Mouse (Mus musculus) forebrain, embryonic 14.5 days (tissue): ENCODE results near the gene Eme1. TPM values are rescaled to one million over a fixed set of nuclear protein-coding genes. Genes with fewer than 3 reads are reported as not detected.

Source experiments
- ATAC-seq: fragments of 200-750 bp; cut with Nextera tagmentation; 2 replicates; pipeline ENCODE4 v1.8.0; 2017; ENCODE audit warnings: mild to moderate bottlenecking, moderate library complexity
- DNase-seq: peaks from one replicate; pipeline ENCODE4 v3.0.0-alpha.2; 2015; ENCODE audit warnings: low spot score
- H3K27ac ChIP-seq: fragments of 300-500 bp; sonication (generic); 2 replicates; pipeline ENCODE4 v1.5.1; 2014; ENCODE audit warnings: low read depth, mild to moderate bottlenecking, control low read depth, low read length, moderate library complexity
- H3K27me3 ChIP-seq: fragments of 300-500 bp; sonication (generic); replicated peaks from 2 replicates; pipeline ENCODE4 v1.6.1; 2014; ENCODE audit warnings: low read length, control low read depth, mixed read lengths; ENCODE audit not compliant: control insufficient read depth, insufficient read depth
- H3K36me3 ChIP-seq: fragments of 300-500 bp; sonication (generic); 2 replicates; pipeline ENCODE4 v1.6.1; 2014; ENCODE audit warnings: low read length, control low read depth; ENCODE audit not compliant: control insufficient read depth, insufficient read depth
- H3K4me1 ChIP-seq: fragments of 300-500 bp; sonication (generic); 2 replicates; pipeline ENCODE4 v1.6.1; 2014; ENCODE audit warnings: antibody characterized with exemption, low read length, control low read depth; ENCODE audit not compliant: control insufficient read depth, insufficient read depth
- H3K4me2 ChIP-seq: fragments of 300-500 bp; sonication (generic); 2 replicates; pipeline ENCODE4 v1.6.1; 2014; ENCODE audit warnings: mild to moderate bottlenecking, control low read depth, low read length
- H3K4me3 ChIP-seq: fragments of 300-500 bp; sonication (generic); 2 replicates; pipeline ENCODE4 v1.5.1; 2014; ENCODE audit warnings: low read depth, low read length, control low read depth
- H3K9ac ChIP-seq: fragments of 300-500 bp; sonication (generic); 2 replicates; pipeline ENCODE4 v1.6.1; 2014; ENCODE audit warnings: mild to moderate bottlenecking, low read length, control low read depth, moderate library complexity
- H3K9me3 ChIP-seq: fragments of 300-500 bp; sonication (generic); replicated peaks from 2 replicates; pipeline ENCODE4 v1.6.1; 2016; ENCODE audit warnings: low read length, control low read depth, mixed read lengths; ENCODE audit not compliant: control insufficient read depth
- WGBS: fragments of 180-500 bp; shearing (Covaris S2); extraction: QIAGEN DNeasy Blood & Tissue Kit; methylation state at CpG from one replicate; pipeline ENCODE4 v1.1.7; 2014; 5-methylcytosine and 5-hydroxymethylcytosine counted together
- polyA plus RNA-seq: library from polyadenylated mRNA; unstranded; fragments of >200 nt; fragmentation: Nextera tagmentation; extraction: Ambion mirVana; gene quantifications from 2 replicates; pipeline ENCODE4 v1.2.1, GENCODE M21; 2014

Eme1 gene
- polyA plus RNA-seq, 1 experiment from 2014 or later, result 13.6 TPM

DNA sequence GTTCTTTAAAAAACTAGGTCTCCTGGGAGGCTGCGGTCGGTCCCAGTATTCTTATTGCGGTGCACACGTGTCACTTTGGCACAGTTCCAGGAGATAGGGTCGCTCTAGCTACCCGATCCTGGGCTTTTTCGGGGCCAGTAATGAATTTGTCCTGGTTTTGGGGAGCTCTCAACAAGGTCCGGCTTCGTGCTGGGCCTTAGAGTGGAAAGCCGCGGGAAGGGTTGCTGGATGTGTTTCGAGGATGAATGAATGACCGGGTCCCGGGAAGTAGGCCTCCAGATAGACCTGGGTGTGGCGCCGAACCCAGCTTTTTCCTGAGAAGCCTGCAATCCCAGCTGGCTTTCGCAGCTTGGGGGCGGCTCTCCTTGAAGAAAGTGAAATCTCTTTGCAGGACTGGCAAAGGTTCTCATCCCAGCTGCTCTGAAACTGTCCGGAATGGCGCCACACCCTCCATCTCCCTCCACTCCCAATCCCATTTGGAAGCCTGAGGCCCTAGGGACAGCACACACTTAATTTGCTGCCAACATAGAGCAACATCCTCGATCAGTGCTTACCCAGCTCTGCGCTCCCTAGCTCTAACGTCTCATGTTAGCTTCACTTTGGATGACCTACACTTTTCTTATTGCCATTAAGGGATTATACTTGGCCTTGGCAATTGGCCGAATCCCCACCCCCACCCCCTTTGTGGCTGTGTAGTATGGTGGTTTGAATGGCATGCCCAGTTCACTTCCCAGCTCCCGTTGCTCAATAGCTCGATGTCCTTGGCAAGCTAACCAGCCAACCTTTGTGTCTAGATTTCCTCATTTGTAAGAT, 23.4 kb downstream of the Eme1 start:
- H3K27me3 ChIP-seq, result no peaks in the 10 kb centered on the region
- peaks cover 5% of the 10 kb centered on the region for H3K4me1 ChIP-seq
- 10% methylated on average over 26 of the region's 26 CpGs for WGBS
- H3K4me3 ChIP-seq, result peak overlapping the region; percentile 98
- H3K9ac ChIP-seq, result peak overlapping the region; percentile 88
- peak overlapping the region; percentile 55; the same call in 1 of the 2 replicates for H3K27ac ChIP-seq
- no peaks in the 10 kb centered on the region for H3K9me3 ChIP-seq
- DNase-seq (peak; percentile 60), ATAC-seq (peak; percentile 22)
- peak overlapping the region; percentile 86 for H3K4me2 ChIP-seq
- peaks cover 36% of the 10 kb centered on the region for H3K36me3 ChIP-seq

DNA sequence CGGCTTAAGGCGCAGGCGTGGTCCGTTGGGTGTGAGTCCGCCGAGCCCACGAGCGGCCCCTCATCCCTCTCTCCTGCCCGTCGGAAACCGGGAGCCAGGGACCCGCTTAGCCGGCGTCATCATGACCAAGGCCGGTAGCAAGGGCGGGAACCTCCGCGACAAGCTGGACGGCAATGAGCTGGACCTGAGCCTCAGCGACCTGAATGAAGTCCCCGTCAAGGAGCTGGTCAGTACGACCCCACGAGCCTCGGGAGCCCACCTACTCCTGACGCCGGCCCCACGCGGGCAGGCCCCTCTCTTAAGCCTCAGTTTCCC, 23.9 kb downstream of the Eme1 start:
- no peak for DNase-seq

DNA sequence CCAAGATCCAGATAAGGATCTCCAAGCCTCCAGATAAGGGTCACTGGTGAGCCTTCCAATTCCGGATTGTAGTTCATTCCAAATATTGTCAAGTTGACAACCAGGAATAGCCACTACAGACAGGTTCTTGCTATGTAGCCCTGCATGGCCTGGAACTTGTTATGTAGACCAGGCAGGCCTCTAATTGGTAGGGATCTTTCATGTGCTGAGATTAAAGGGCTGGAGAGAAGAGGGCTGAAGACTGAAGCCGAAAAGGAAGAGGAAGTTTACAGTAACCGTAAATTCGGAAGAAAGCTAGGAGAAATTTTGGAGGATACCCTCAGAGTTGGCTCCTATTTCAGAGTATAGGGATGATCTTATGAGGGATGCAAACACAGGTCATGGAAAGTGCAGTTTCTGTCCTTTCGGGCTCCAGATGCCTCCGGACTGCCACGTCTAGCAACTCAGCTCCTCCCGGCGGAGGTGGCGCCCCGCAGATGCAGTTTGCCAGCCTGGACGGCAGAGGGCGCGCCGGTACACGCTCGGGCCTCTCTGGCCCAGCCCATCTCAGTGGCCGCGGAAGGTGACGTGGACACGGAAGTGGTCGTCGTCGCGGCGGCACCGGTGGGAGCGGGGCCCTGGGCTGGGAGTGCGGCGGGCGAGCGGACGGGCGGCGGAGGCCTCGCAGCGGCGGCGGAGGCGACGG, 24.4 kb downstream of the Eme1 start, which contains the start of gene Lrrc59:
Gene Lrrc59, plus strand, starts transcription at position 569 of the 685 bp plus-strand sequence.
- 7% methylated on average over 40 of the region's 41 CpGs for WGBS
- H3K4me3 ChIP-seq, result peak within 1 kb of the TSS; percentile 98
- H3K9ac ChIP-seq, result peak within 1 kb of the TSS; percentile 88
- H3K36me3 ChIP-seq, result peaks cover 25% of the 10 kb centered on the region
- peak within 1 kb of the TSS; percentile 55 for H3K27ac ChIP-seq
- no peaks in the 10 kb centered on the region for H3K9me3 ChIP-seq
- ATAC-seq, result peak; percentile 98
- H3K4me2 ChIP-seq, result peak within 1 kb of the TSS; percentile 86
- H3K4me1 ChIP-seq, result peaks cover 5% of the 10 kb centered on the region
- DNase-seq, result peak; percentile 91
- no peaks in the 10 kb centered on the region for H3K27me3 ChIP-seq

More for the DNA sequence above, 23.9 kb downstream of the Eme1 start:
- H3K9ac ChIP-seq, result peak overlapping the region; percentile 88
- H3K36me3 ChIP-seq, result peaks cover 30% of the 10 kb centered on the region
- WGBS, result under 1% methylated on average over 28 of the region's 28 CpGs
- H3K4me3 ChIP-seq, result peak overlapping the region; percentile 98
- no peaks in the 10 kb centered on the region for H3K27me3 ChIP-seq
- peaks cover 5% of the 10 kb centered on the region for H3K4me1 ChIP-seq
- peak; percentile 43; the same call in 1 of the 2 replicates for ATAC-seq
- H3K4me2 ChIP-seq, result peak overlapping the region; percentile 86
- peak overlapping the region; percentile 55 for H3K27ac ChIP-seq
- no peaks in the 10 kb centered on the region for H3K9me3 ChIP-seq

DNA sequence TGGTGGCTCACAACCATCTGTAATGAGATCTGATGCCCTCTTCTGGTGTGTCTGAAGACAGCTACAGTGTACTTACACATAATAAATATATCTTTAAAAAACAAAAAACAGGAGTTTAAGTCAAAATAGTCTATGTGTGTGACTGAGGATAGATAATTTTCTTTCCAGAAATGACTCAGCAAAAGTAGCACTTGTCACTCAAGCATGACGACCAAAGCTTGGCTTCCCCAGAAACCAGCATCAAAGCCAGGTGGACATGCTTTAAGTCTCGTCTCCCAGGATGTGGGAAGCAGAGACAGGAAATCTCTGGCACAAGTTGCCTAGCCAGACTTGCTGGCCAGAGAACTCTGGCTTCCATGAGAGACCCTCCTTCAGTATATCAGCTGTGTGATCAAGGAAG, 31.6 kb downstream of the Eme1 start:
- Histone ChIP-seq H3K4me3 (no peak overlapping the region), H3K27ac (no peak overlapping the region), H3K4me2 (no peak overlapping the region), H3K9me3 (no peaks in the 10 kb centered on the region), H3K27me3 (no peaks in the 10 kb centered on the region), H3K36me3 (no peaks in the 10 kb centered on the region), H3K9ac (no peak overlapping the region), H3K4me1 (no peaks in the 10 kb centered on the region)
- 85% methylated on average over 2 of the region's 2 CpGs for WGBS
- DNase-seq, result no peak
- no peak for ATAC-seq

DNA sequence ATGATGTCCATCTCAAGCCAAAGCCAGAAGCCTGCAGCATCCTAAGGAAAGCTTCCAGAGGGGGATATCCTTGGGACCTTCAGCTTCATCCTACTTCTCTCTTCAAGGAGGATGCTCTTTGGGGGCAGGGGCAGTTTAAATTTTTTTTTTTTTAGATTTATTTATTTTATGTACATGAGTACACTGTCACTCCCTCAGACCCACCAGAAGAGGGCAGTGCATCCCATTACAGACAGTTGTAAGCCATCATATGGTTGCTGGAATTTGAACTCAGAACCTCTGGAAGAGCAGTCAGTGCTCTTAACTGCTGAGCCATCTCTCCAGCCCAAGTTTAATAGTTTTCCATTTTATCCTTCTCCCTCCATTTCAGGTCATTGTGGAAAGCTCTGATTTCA, 32.3 kb downstream of the Eme1 start:
- Histone ChIP-seq H3K4me3 (no peak overlapping the region), H3K4me1 (no peaks in the 10 kb centered on the region), H3K4me2 (no peak overlapping the region), H3K36me3 (no peaks in the 10 kb centered on the region), H3K27ac (no peak overlapping the region), H3K27me3 (no peaks in the 10 kb centered on the region), H3K9me3 (no peaks in the 10 kb centered on the region), H3K9ac (no peak overlapping the region)
- ATAC-seq (no peak), DNase-seq (no peak)

DNA sequence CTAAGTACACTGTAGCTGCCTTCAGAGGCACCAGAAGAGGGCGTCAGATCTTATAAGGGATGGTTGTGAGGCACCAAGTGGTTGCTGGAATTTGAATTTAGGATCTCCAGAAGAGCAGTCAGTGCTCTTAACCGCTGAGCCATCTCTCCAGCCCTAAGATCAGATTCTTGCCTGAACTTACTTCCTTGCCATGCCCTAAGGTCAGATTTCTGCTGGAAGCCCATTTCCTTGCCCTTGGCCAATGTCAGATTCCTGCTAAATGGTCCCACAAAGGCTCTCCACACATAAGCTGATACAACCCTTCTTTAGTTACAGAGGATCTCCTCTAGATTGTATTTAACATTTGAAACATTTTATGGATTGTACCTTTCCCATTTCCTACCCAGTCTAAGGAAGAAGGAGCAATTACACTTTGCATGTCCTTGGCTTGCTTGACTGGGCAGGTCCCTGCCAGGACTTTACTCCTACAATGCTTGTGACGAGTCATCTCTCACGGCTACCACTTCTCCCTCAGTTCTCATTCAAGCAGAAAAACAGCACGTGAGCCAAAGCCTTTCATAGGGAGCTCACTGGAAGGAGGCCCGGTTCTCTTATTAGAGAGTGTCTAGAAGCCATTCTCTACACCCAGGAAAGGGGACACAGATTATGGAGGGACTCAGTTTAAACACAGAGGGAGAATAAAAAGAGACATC, 32.9 kb downstream of the Eme1 start:
- Histone ChIP-seq H3K4me1 (no peaks in the 10 kb centered on the region), H3K27me3 (no peaks in the 10 kb centered on the region), H3K27ac (no peak overlapping the region), H3K4me2 (no peak overlapping the region), H3K9me3 (no peaks in the 10 kb centered on the region), H3K4me3 (no peak overlapping the region), H3K36me3 (no peaks in the 10 kb centered on the region), H3K9ac (no peak overlapping the region)
- no peak for ATAC-seq
- no peak for DNase-seq
- WGBS, result 43% methylated on average over 6 of the region's 6 CpGs

DNA sequence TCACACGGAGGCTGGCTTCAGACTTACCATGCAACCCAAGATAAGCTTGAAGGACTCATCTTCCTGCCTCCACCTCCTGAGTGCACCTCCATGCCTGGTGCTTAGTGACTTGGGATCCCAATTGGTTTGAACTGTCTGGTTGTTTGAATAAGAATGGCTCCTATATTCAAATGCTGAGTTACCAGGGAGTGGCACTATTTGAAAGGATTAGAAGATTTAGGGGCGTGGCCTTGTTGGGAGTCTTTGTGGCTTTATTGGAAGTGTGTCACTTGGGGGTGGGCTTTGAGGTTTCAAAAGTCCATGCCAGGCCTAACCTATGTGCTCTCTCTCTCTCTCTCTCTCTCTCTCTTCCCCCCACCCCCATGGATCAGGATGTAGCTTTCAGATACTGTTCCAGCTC, 36.1 kb downstream of the Eme1 start:
- WGBS, result 84% methylated on average over 2 of the region's 2 CpGs
- DNase-seq, result no peak
- no peak overlapping the region for H3K27ac ChIP-seq

DNA sequence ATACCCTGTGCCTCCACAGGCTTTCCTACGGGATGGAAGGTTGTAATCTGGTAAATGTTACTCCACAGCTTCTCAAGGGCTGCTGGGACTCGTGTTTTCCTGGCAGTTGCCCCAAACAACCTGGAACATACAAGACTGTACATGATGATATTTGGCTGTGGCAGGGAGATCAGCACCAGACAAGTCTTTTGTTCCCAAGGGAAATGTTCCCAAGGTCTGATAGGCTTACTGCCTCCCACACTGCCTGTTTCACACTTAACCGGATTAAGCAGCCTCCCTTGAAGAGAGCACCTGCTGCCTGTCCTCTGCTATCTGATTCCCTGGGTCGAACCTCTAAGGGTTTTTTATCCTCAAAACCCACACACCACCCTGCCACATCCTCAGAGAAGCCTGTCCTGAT, 38.3 kb downstream of the Eme1 start:
- no peak overlapping the region for H3K27ac ChIP-seq
- no peaks in the 10 kb centered on the region for H3K4me1 ChIP-seq
- H3K4me2 ChIP-seq, result no peak overlapping the region
- no peaks in the 10 kb centered on the region for H3K9me3 ChIP-seq
- no peak for ATAC-seq
- H3K4me3 ChIP-seq, result no peak overlapping the region
- H3K9ac ChIP-seq, result no peak overlapping the region
- H3K27me3 ChIP-seq, result no peaks in the 10 kb centered on the region
- no peaks in the 10 kb centered on the region for H3K36me3 ChIP-seq
- 25% methylated on average over 4 of the region's 4 CpGs for WGBS
- DNase-seq, result peak; percentile 24

More for the DNA sequence above, 36.1 kb downstream of the Eme1 start:
- H3K4me1 ChIP-seq, result no peaks in the 10 kb centered on the region
- H3K27me3 ChIP-seq, result no peaks in the 10 kb centered on the region
- no peak overlapping the region for H3K9ac ChIP-seq
- H3K4me3 ChIP-seq, result no peak overlapping the region
- no peaks in the 10 kb centered on the region for H3K9me3 ChIP-seq
- no peaks in the 10 kb centered on the region for H3K36me3 ChIP-seq
- no peak overlapping the region for H3K4me2 ChIP-seq
- ATAC-seq, result no peak
